Mouse (Mus musculus) thymus, adult 2 months (tissue): ENCODE measurements at regions not wholly inside any gene's neighbourhood (a gene's known extent, or its start where the extent isn't known, plus 50 kb on each side); places are given as distances from the start of the nearest gene placed in this dataset.

ENCODE experiments used
- DNase-seq: peaks from one replicate; pipeline ENCODE4 v3.0.0; 2021
- H3K27ac ChIP-seq: fragments of 200-500 bp; 2 replicates; pipeline ENCODE4 v1.5.1; 2012; ENCODE audit warnings: low read length, control low read depth; ENCODE audit not compliant: control insufficient read depth, insufficient read depth
- H3K27me3 ChIP-seq: fragments of 200-500 bp; 2 replicates; pipeline ENCODE4 v1.6.1; 2012; ENCODE audit warnings: mild to moderate bottlenecking, low read length, moderate library complexity, mixed read lengths; ENCODE audit not compliant: control insufficient read depth, insufficient read depth
- H3K36me3 ChIP-seq: fragments of 200-500 bp; 2 replicates; pipeline ENCODE4 v1.6.1; 2012; ENCODE audit warnings: mild to moderate bottlenecking, low read length, moderate library complexity; ENCODE audit not compliant: control insufficient read depth, insufficient read depth
- H3K4me1 ChIP-seq: fragments of 200-500 bp; replicated peaks from 2 replicates; pipeline ENCODE4 v1.6.1; 2012; ENCODE audit warnings: low read length; ENCODE audit not compliant: control insufficient read depth, insufficient read depth
- H3K4me3 ChIP-seq: fragments of 200-500 bp; 2 replicates; pipeline ENCODE4 v1.5.1; 2012; ENCODE audit warnings: mild to moderate bottlenecking, low read length, control low read depth, moderate library complexity; ENCODE audit not compliant: control insufficient read depth, insufficient read depth
- CTCF ChIP-seq: fragments of 200-500 bp; IDR thresholded peaks from 2 replicates; pipeline ENCODE4 v1.5.1; 2012; ENCODE audit warnings: mild to moderate bottlenecking, control low read depth, low read length, moderate library complexity, borderline replicate concordance; ENCODE audit not compliant: control insufficient read depth, poor library complexity, insufficient read depth; ENCODE audit errors: extremely low read depth
- POLR2A ChIP-seq: fragments of 200-500 bp; IDR thresholded peaks from 2 replicates; pipeline ENCODE4 v1.6.1; 2012; ENCODE audit warnings: mild to moderate bottlenecking, low read length, control low read depth, moderate library complexity; ENCODE audit not compliant: control insufficient read depth, poor library complexity, insufficient read depth; ENCODE audit errors: extremely low read depth
- whole genome bisulfite sequencing: fragments of 180-500 bp; shearing (Covaris S2); methylation state at CpG from one replicate; pipeline ENCODE4 v1.1.7; 2018; 5-methylcytosine and 5-hydroxymethylcytosine counted together

- Histone ChIP-seq H3K36me3 (no peaks in the 10 kb centered on the region), H3K4me3 (no peak overlapping the region), H3K4me1 (no peaks in the 10 kb centered on the region), H3K27me3 (no peaks in the 10 kb centered on the region), H3K27ac (no peak overlapping the region)
- 87% methylated on average over 6 of the region's 6 CpGs for WGBS
- TF ChIP-seq CTCF (no peak), POLR2A (no peak)
- no peak for DNase-seq
These were observed 215.9 kb upstream of the Thsd7b start for GRCm38 (mm10) chr1:129057182-129057581.

GRCm38 (mm10) chr1:129055252-129055651 lies 217.8 kb upstream of the Thsd7b start:
- H3K4me3 ChIP-seq = no peak overlapping the region
- DNase-seq = no peak
- TF ChIP-seq CTCF = no peak
- no peak for TF ChIP-seq POLR2A
- no peaks in the 10 kb centered on the region for H3K27me3 ChIP-seq
- H3K4me1 ChIP-seq = no peaks in the 10 kb centered on the region
- no peaks in the 10 kb centered on the region for H3K36me3 ChIP-seq
- no peak overlapping the region for H3K27ac ChIP-seq

GRCm38 (mm10) chr1:129033707-129034106 lies 239.4 kb upstream of the Thsd7b start:
- Histone ChIP-seq H3K4me3 (no peak overlapping the region), H3K27me3 (no peaks in the 10 kb centered on the region), H3K36me3 (no peaks in the 10 kb centered on the region), H3K27ac (no peak overlapping the region), H3K4me1 (no peaks in the 10 kb centered on the region)
- DNase-seq = no peak
- no peak for TF ChIP-seq POLR2A
- TF ChIP-seq CTCF = no peak
- WGBS = 86% methylated on average over 5 of the region's 5 CpGs

- no peak overlapping the region for H3K27ac ChIP-seq
- H3K36me3 ChIP-seq = no peaks in the 10 kb centered on the region
- WGBS = 93% methylated on average over 1 of the region's 1 CpGs
- no peak for TF ChIP-seq POLR2A
- no peak for TF ChIP-seq CTCF
- H3K4me3 ChIP-seq = no peak overlapping the region
- no peaks in the 10 kb centered on the region for H3K27me3 ChIP-seq
- no peaks in the 10 kb centered on the region for H3K4me1 ChIP-seq
- DNase-seq = no peak
These were observed 267.2 kb upstream of the Thsd7b start for GRCm38 (mm10) chr1:129005899-129006298.

- Histone ChIP-seq H3K4me1 (no peaks in the 10 kb centered on the region), H3K4me3 (no peak overlapping the region), H3K27ac (no peak overlapping the region), H3K36me3 (no peaks in the 10 kb centered on the region), H3K27me3 (no peaks in the 10 kb centered on the region)
- WGBS = 85% methylated on average over 2 of the region's 2 CpGs
- no peak for DNase-seq
- TF ChIP-seq CTCF (no peak), POLR2A (no peak)
These were observed 270.8 kb upstream of the Thsd7b start for GRCm38 (mm10) chr1:129002286-129002685.

GRCm38 (mm10) chr1:129001766-129002165 lies 271.3 kb upstream of the Thsd7b start:
- Histone ChIP-seq H3K4me1 (no peaks in the 10 kb centered on the region), H3K4me3 (no peak overlapping the region), H3K36me3 (no peaks in the 10 kb centered on the region), H3K27ac (no peak overlapping the region), H3K27me3 (no peaks in the 10 kb centered on the region)
- TF ChIP-seq POLR2A (no peak), CTCF (no peak)
- no peak for DNase-seq
